Mouse (Mus musculus): ENCODE data around the gene Myo18a. TPM values are rescaled to one million over a fixed set of nuclear protein-coding genes. Genes with fewer than 3 reads are reported as not detected.

Gene Myo18a
- polyA plus RNA-seq, 1 experiment from 2014 or later: 26.4 TPM

GRCm38 (mm10) chr11:77791241-77791727 lies 28.2 kb downstream of the Myo18a start:
- Histone ChIP-seq H3K27me3 (ENCODE audit: poor library complexity, severe bottlenecking) (no peaks in the 10 kb centered on the region), H3K4me1 (peaks cover 44% of the 10 kb centered on the region), H3K27ac (peak overlapping the region; percentile 80), H3K9me3 (no peaks in the 10 kb centered on the region), H3K4me3 (no peak overlapping the region), H3K36me3 (replicated peaks) (no peaks in the 10 kb centered on the region)
- DNase-seq (ENCODE audit: extremely low spot score, low spot score): no peak
- 40% methylated on average over 8 of the region's 8 CpGs for WGBS

- H3K9me3 ChIP-seq: no peaks in the 10 kb centered on the region
- DNase-seq (ENCODE audit: extremely low spot score, low spot score): no peak
Measured at GRCm38 (mm10) chr11:77791752-77792565, 28.9 kb downstream of the Myo18a start.

GRCm38 (mm10) chr11:77792566-77792909 lies 29.5 kb downstream of the Myo18a start:
- Histone ChIP-seq H3K36me3 (replicated peaks) (no peaks in the 10 kb centered on the region), H3K4me1 (peaks cover 40% of the 10 kb centered on the region), H3K27me3 (ENCODE audit: poor library complexity, severe bottlenecking) (no peaks in the 10 kb centered on the region), H3K9me3 (no peaks in the 10 kb centered on the region), H3K4me3 (peak overlapping the region; percentile 55; the same call in 1 of the 2 replicates), H3K27ac (peak overlapping the region; percentile 80)
- no peak for DNase-seq (ENCODE audit: extremely low spot score, low spot score)
- 74% methylated on average over 7 of the region's 7 CpGs for WGBS

More at GRCm38 (mm10) chr11:77791752-77792565, 28.9 kb downstream of the Myo18a start:
- Histone ChIP-seq H3K27ac (peak overlapping the region; percentile 80), H3K36me3 (replicated peaks) (no peaks in the 10 kb centered on the region), H3K4me3 (no peak overlapping the region), H3K4me1 (peaks cover 40% of the 10 kb centered on the region), H3K27me3 (ENCODE audit: poor library complexity, severe bottlenecking) (no peaks in the 10 kb centered on the region)
- WGBS: 59% methylated on average over 12 of the region's 12 CpGs

GRCm38 (mm10) chr11:77793238-77793930 lies 30.3 kb downstream of the Myo18a start:
- H3K27me3 ChIP-seq (ENCODE audit: poor library complexity, severe bottlenecking): no peaks in the 10 kb centered on the region
- peaks cover 40% of the 10 kb centered on the region for H3K4me1 ChIP-seq
- peak overlapping the region; percentile 55 for H3K4me3 ChIP-seq
- WGBS: 7% methylated on average over 19 of the region's 19 CpGs
- H3K9me3 ChIP-seq: no peaks in the 10 kb centered on the region
- peak; percentile 96 for DNase-seq (ENCODE audit: extremely low spot score, low spot score)
- peak overlapping the region; percentile 80 for H3K27ac ChIP-seq
- no peaks in the 10 kb centered on the region for H3K36me3 ChIP-seq (replicated peaks)

- H3K36me3 ChIP-seq (replicated peaks): no peaks in the 10 kb centered on the region
- H3K27ac ChIP-seq: no peak overlapping the region
- H3K4me1 ChIP-seq: peaks cover 39% of the 10 kb centered on the region
- no peaks in the 10 kb centered on the region for H3K27me3 ChIP-seq (ENCODE audit: poor library complexity, severe bottlenecking)
- H3K4me3 ChIP-seq: no peak overlapping the region
- WGBS: 82% methylated on average over 5 of the region's 5 CpGs
- no peaks in the 10 kb centered on the region for H3K9me3 ChIP-seq
- no peak for DNase-seq (ENCODE audit: extremely low spot score, low spot score)
Measured at GRCm38 (mm10) chr11:77795216-77795615, 32.2 kb downstream of the Myo18a start.

GRCm38 (mm10) chr11:77800491-77800868 lies 37.4 kb downstream of the Myo18a start:
- no peaks in the 10 kb centered on the region for H3K27me3 ChIP-seq (ENCODE audit: poor library complexity, severe bottlenecking)
- H3K4me3 ChIP-seq: no peak overlapping the region
- no peaks in the 10 kb centered on the region for H3K9me3 ChIP-seq
- DNase-seq (ENCODE audit: extremely low spot score, low spot score): no peak
- no peak overlapping the region; the same call in 1 of the 2 replicates for H3K27ac ChIP-seq
- peaks cover 37% of the 10 kb centered on the region for H3K4me1 ChIP-seq
- 80% methylated on average over 9 of the region's 9 CpGs for WGBS
- no peaks in the 10 kb centered on the region for H3K36me3 ChIP-seq (replicated peaks)

- peak; percentile 37 for DNase-seq (ENCODE audit: extremely low spot score, low spot score)
- peak overlapping the region; percentile 44 for H3K27ac ChIP-seq
- WGBS: 33% methylated on average over 15 of the region's 15 CpGs
- H3K36me3 ChIP-seq (replicated peaks): no peaks in the 10 kb centered on the region
- no peaks in the 10 kb centered on the region for H3K9me3 ChIP-seq
- peaks cover 40% of the 10 kb centered on the region for H3K4me1 ChIP-seq
- peak overlapping the region; percentile 6; the same call in 1 of the 2 replicates for H3K4me3 ChIP-seq
- H3K27me3 ChIP-seq (ENCODE audit: poor library complexity, severe bottlenecking): no peaks in the 10 kb centered on the region
Measured at GRCm38 (mm10) chr11:77800869-77801701, 38.0 kb downstream of the Myo18a start.

GRCm38 (mm10) chr11:77802341-77802865 lies 39.4 kb downstream of the Myo18a start:
- H3K4me3 ChIP-seq: no peak overlapping the region
- peak overlapping the region; percentile 33; the same call in 1 of the 2 replicates for H3K27ac ChIP-seq
- H3K4me1 ChIP-seq: peaks cover 54% of the 10 kb centered on the region
- 74% methylated on average over 9 of the region's 9 CpGs for WGBS
- no peaks in the 10 kb centered on the region for H3K27me3 ChIP-seq (ENCODE audit: poor library complexity, severe bottlenecking)
- H3K36me3 ChIP-seq (replicated peaks): no peaks in the 10 kb centered on the region
- DNase-seq (ENCODE audit: extremely low spot score, low spot score): no peak
- no peaks in the 10 kb centered on the region for H3K9me3 ChIP-seq

- no peaks in the 10 kb centered on the region for H3K9me3 ChIP-seq
- no peaks in the 10 kb centered on the region for H3K36me3 ChIP-seq (replicated peaks)
- no peak overlapping the region for H3K27ac ChIP-seq
- no peaks in the 10 kb centered on the region for H3K27me3 ChIP-seq (ENCODE audit: poor library complexity, severe bottlenecking)
- 21% methylated on average over 2 of the region's 2 CpGs for WGBS
- H3K4me3 ChIP-seq: no peak overlapping the region
- peaks cover 64% of the 10 kb centered on the region for H3K4me1 ChIP-seq
- no peak for DNase-seq (ENCODE audit: extremely low spot score, low spot score)
Measured at GRCm38 (mm10) chr11:77806218-77806617, 43.2 kb downstream of the Myo18a start.

GRCm38 (mm10) chr11:77806855-77807254 lies 43.8 kb downstream of the Myo18a start:
- Histone ChIP-seq H3K27ac (no peak overlapping the region), H3K4me3 (no peak overlapping the region), H3K9me3 (no peaks in the 10 kb centered on the region), H3K27me3 (ENCODE audit: poor library complexity, severe bottlenecking) (no peaks in the 10 kb centered on the region), H3K4me1 (peaks cover 59% of the 10 kb centered on the region), H3K36me3 (replicated peaks) (no peaks in the 10 kb centered on the region)
- DNase-seq (ENCODE audit: extremely low spot score, low spot score): no peak
- WGBS: 86% methylated on average over 6 of the region's 6 CpGs

GRCm38 (mm10) chr11:77808051-77808465 lies 45.0 kb downstream of the Myo18a start:
- Histone ChIP-seq H3K4me1 (peaks cover 51% of the 10 kb centered on the region), H3K27me3 (ENCODE audit: poor library complexity, severe bottlenecking) (no peaks in the 10 kb centered on the region), H3K4me3 (peak overlapping the region; percentile 5; the same call in 1 of the 2 replicates), H3K9me3 (no peaks in the 10 kb centered on the region), H3K27ac (peak overlapping the region; percentile 82), H3K36me3 (replicated peaks) (peaks cover 8% of the 10 kb centered on the region)
- peak; percentile 56 for DNase-seq (ENCODE audit: extremely low spot score, low spot score)
- WGBS: 18% methylated on average over 5 of the region's 5 CpGs

- Histone ChIP-seq H3K9me3 (no peaks in the 10 kb centered on the region), H3K27me3 (ENCODE audit: poor library complexity, severe bottlenecking) (no peaks in the 10 kb centered on the region), H3K4me1 (peaks cover 48% of the 10 kb centered on the region), H3K4me3 (no peak overlapping the region), H3K36me3 (replicated peaks) (peaks cover 8% of the 10 kb centered on the region), H3K27ac (no peak overlapping the region)
- WGBS: 78% methylated on average over 4 of the region's 4 CpGs
- DNase-seq (ENCODE audit: extremely low spot score, low spot score): no peak
Measured at GRCm38 (mm10) chr11:77809215-77809614, 46.2 kb downstream of the Myo18a start.
